Mouse (Mus musculus) C3H10T1/2 (cell line): ENCODE data around the gene Psma1. TPM values are rescaled to one million over a fixed set of nuclear protein-coding genes. Genes with fewer than 3 reads are reported as not detected.

Experiments used
- polyA plus RNA-seq, 2 experiments: library from polyadenylated mRNA; unstranded; fragments of >200 nt; fragmentation: generic; extraction: Trizol; gene quantifications; one replicate each; pipeline ENCODE4 v1.2.1; 2012; ENCODE audit warnings: missing spikeins in 2 of 2

Gene Psma1
- 10 to 100 TPM; 29.6 to 86.2 TPM for polyA plus RNA-seq

GRCm38 (mm10) chr7:114276005-114276752 is at the start of gene Psma1:
Psma1 (minus strand) TSS chr7:114276118.

GRCm38 (mm10) chr7:114253885-114254833 is 21.8 kb downstream of the Psma1 start, which contains the start of gene Copb1:
Copb1 (minus strand) TSS chr7:114254711.

Other genes starting within 250 kb of the Psma1 start
- gene Rras2, start 158.3 kb downstream of the Psma1 start, polyA plus RNA-seq: 1 to 10 TPM; 7.9 to 8.6 TPM
- 10 to 100 TPM in 1 of 2 experiments, 1 to 10 TPM in 1; 4.3 to 50.2 TPM for gene Copb1, start 21.4 kb downstream of the Psma1 start, polyA plus RNA-seq
- 1 to 10 TPM in 1 of 2 experiments, under 1 TPM in 1; 0.32 to 3.2 TPM for gene Pde3b, start 139.2 kb upstream of the Psma1 start, polyA plus RNA-seq